In genomic region chr12:55456893-55457292, GRCm38 (mm10) we compare ENCODE assay signal across 29 mouse cellular contexts. TPM values are rescaled to one million over a fixed set of nuclear protein-coding genes. Genes with fewer than 3 reads are reported as not detected.
A peak's percentile ranks its signal among the peaks of the same experiment; 100 is the strongest.
DNase-seq lines count a peak whose midpoint lies in the region; ATAC-seq and TF ChIP-seq lines count a peak whose summit lies in the region.
"Had no signal": no experiment of that assay in that cellular context is flagged by ENCODE, and none has a peak within 500 bp of the region (broad histone marks: within the 10 kb centered on the region; RNA-seq: fewer than 3 reads in every experiment).

No protein-coding gene starts in this region.

- no peak overlapping the region for H3K4me2 ChIP-seq in heart, embryonic 12.5 days
- no peak overlapping the region for H3K4me2 ChIP-seq in heart, embryonic 11.5 days
- H3K4me2 ChIP-seq: embryonic facial prominence, embryonic 13.5 days; forebrain, embryonic 13.5 days; midbrain, embryonic 12.5 days; stomach, embryonic 15.5 days had no signal

- 66% methylated on average over 5 of the region's 5 CpGs for WGBS in heart, embryonic 12.5 days
- 74% methylated on average over 5 of the region's 5 CpGs for WGBS in heart, embryonic 11.5 days (ENCODE audit: insufficient replicate concordance)

- no peaks in the 10 kb centered on the region for H3K27me3 ChIP-seq in heart, embryonic 12.5 days (replicated peaks)
- no peaks in the 10 kb centered on the region for H3K27me3 ChIP-seq in heart, embryonic 11.5 days (ENCODE audit: control insufficient read depth, insufficient read depth, low read length)
- H3K27me3 ChIP-seq in E14TG2a.4 (ENCODE audit: insufficient read depth, low read length) = peaks cover 7% of the 10 kb centered on the region; the same call in 1 of the 2 replicates
- H3K27me3 ChIP-seq: embryonic facial prominence, embryonic 13.5 days; forebrain, embryonic 13.5 days; midbrain, embryonic 12.5 days; Patski; stomach, embryonic 15.5 days had no signal

- H3K27ac ChIP-seq in heart, embryonic 12.5 days (ENCODE audit: poor library complexity, severe bottlenecking) = peak overlapping the region; percentile 33; the same call in 1 of the 2 replicates
- no peak overlapping the region for H3K27ac ChIP-seq in heart, embryonic 11.5 days (ENCODE audit: low read depth, low read length)
- H3K27ac ChIP-seq: embryonic facial prominence, embryonic 13.5 days; forebrain, embryonic 13.5 days; left cerebral cortex, adult 2 months; limb, embryonic 10.5 days; midbrain, embryonic 12.5 days; stomach, embryonic 15.5 days had no signal

- H3K4me3 ChIP-seq in heart, embryonic 12.5 days = no peak overlapping the region
- no peak overlapping the region for H3K4me3 ChIP-seq in heart, embryonic 11.5 days (ENCODE audit: low read depth, low read length)
- H3K4me3 ChIP-seq in E14TG2a.4 (replicated peaks; ENCODE audit: low read length) = peak overlapping the region; percentile 21; the same call in 1 of the 2 replicates
- H3K4me3 ChIP-seq: embryonic facial prominence, embryonic 13.5 days; erythroblast, embryonic 14.5 days; forebrain, embryonic 13.5 days; left cerebral cortex, adult 2 months; limb, embryonic 10.5 days; midbrain, embryonic 12.5 days; stomach, embryonic 15.5 days had no signal

- no peaks in the 10 kb centered on the region for H3K36me3 ChIP-seq in heart, embryonic 12.5 days
- H3K36me3 ChIP-seq in heart, embryonic 11.5 days (ENCODE audit: control insufficient read depth, insufficient read depth, low read length) = no peaks in the 10 kb centered on the region
- H3K36me3 ChIP-seq in E14TG2a.4 (ENCODE audit: insufficient read depth, low read length) = no peaks in the 10 kb centered on the region
- H3K36me3 ChIP-seq: embryonic facial prominence, embryonic 13.5 days; G1E; limb, embryonic 10.5 days; midbrain, embryonic 12.5 days; stomach, embryonic 15.5 days had no signal

- H3K9me3 ChIP-seq in heart, embryonic 12.5 days (replicated peaks) = no peaks in the 10 kb centered on the region
- no peaks in the 10 kb centered on the region for H3K9me3 ChIP-seq in heart, embryonic 11.5 days (replicated peaks; ENCODE audit: control insufficient read depth, low read length)
- no peaks in the 10 kb centered on the region for H3K9me3 ChIP-seq in E14TG2a.4 (ENCODE audit: low read length)
- H3K9me3 ChIP-seq: embryonic facial prominence, embryonic 13.5 days; forebrain, embryonic 13.5 days; G1E; limb, embryonic 10.5 days; midbrain, embryonic 12.5 days; stomach, embryonic 15.5 days had no signal

- TF ChIP-seq CTCF in E14TG2a.4 (conservative IDR thresholded peaks at IDR 0.05; ENCODE audit: low read length) = no peak

- H3K4me1 ChIP-seq in heart, embryonic 12.5 days (replicated peaks) = peaks cover 17% of the 10 kb centered on the region
- peaks cover 11% of the 10 kb centered on the region; the same call in 1 of the 2 replicates for H3K4me1 ChIP-seq in heart, embryonic 11.5 days (ENCODE audit: control insufficient read depth, insufficient read depth, low read length)
- H3K4me1 ChIP-seq in E14TG2a.4 (replicated peaks; ENCODE audit: low read depth, low read length) = peaks cover 49% of the 10 kb centered on the region
- H3K4me1 ChIP-seq: midbrain, embryonic 12.5 days had no signal

- no peak for ATAC-seq in heart, embryonic 12.5 days (ENCODE audit: insufficient number of reproducible peaks, low FRiP score)
- no peak for ATAC-seq in heart, embryonic 11.5 days (replicated peaks; ENCODE audit: insufficient number of reproducible peaks, low FRiP score, low TSS enrichment)
- ATAC-seq: CD4-positive, CD25-positive, alpha-beta regulatory T cell, adult 4 months; forebrain, embryonic 13.5 days; inflammation-experienced regulatory T-cells, adult 6 months; lung, postnatal 0 days; Patski had no signal

- H3K9ac ChIP-seq in heart, embryonic 12.5 days = no peak overlapping the region
- H3K9ac ChIP-seq in heart, embryonic 11.5 days (ENCODE audit: low read depth, low read length) = no peak overlapping the region
- H3K9ac ChIP-seq: embryonic facial prominence, embryonic 13.5 days; forebrain, embryonic 13.5 days; midbrain, embryonic 12.5 days; stomach, embryonic 15.5 days had no signal

- peak; percentile 32 to 44 for DNase-seq in cerebellum, postnatal 10 days
- DNase-seq in cerebellum, postnatal 4 days (ENCODE audit: low spot score in 2 of 2) = no peak
- peak; percentile 27 for DNase-seq in lung, postnatal 10 days
- no peak for DNase-seq in lung, postnatal 36 days
- no peak for DNase-seq in embryo, embryonic 11 days
- DNase-seq: adrenal gland, postnatal 10 days; cerebellum, adult 11 months; cerebellum, adult 9-11 months; kidney, adult 18-20 months; kidney, postnatal 4 days; layer of hippocampus, adult 9-11 months; liver; thymus, adult 18-20 months; thymus, postnatal 36 days had no signal

RNA-seq across cellular contexts. Expression of gene Nfkbia, which starts 35.6 kb away (rescaled TPM):
- polyA plus RNA-seq in heart, embryonic 12.5 days (2016; fragmentation: Nextera tagmentation; extraction: Ambion mirVana) = 38.8 and 45.0 TPM in 2 replicates
- polyA plus RNA-seq in heart, embryonic 11.5 days (2014; fragmentation: Nextera tagmentation; extraction: Ambion mirVana) = 42.6 and 52.2 TPM in 2 replicates

Comparison
In these comparisons a context has a peak if more than half of its experiments do, and no peak if none do; other contexts are left out.
1. DNase-seq: peak in cerebellum, postnatal 10 days (2 of 2) and lung, postnatal 10 days (single experiment); none in cerebellum, postnatal 4 days (0 of 2), lung, postnatal 36 days (single experiment) and embryo, embryonic 11 days (single experiment).